Mouse (Mus musculus) thymus, adult 18-20 months (tissue): ENCODE measurements around the gene Esd.

Experiments used
- DNase-seq, 2 experiments: peaks; one replicate each; pipeline ENCODE4 v3.0.0; 2022; ENCODE audit warnings: mixed read lengths in 2 of 2

Esd gene

DNA sequence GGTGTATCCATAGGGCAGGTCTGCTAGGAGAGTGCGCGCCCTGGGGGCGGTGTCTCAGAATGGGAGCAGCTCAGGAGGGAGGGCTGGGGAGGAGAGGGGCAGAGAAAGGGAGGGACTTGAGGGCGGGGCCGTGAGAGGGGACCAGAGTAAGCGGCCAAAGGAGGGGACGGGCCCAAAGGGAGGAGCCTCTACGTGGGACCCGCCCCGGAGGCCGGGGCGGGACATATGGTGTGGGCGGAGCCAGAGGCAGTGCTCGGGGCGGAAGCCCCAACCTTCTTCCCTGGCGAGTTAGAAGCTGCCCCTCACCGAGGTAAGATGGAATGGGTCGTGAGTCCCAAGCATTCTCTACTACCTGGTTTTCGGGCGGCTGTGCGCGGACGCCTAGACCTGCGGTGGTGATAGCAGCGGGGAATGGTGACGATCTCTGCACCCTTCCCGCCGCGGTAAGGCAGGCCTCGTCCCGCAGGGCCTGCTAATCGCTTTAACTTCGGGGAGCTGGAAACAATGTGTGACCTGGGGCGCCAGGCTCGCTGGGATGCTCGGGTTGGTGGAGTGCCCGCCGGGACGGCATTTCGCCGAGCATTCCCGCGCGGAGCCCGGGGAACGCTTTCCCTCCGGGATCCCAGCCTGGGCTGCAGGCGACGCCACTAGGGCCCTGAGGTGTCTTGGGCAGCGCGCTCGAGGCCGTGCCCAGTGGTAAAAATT lies at the start of gene Esd:
Gene Esd, plus strand, starts transcription at position 219 of the 705 bp plus-strand sequence.
- peak; percentile 91 to 93 for DNase-seq

GRCm38 (mm10) chr14:74684298-74684978 lies 47.7 kb upstream of the Esd start:
- DNase-seq = no peak

DNA sequence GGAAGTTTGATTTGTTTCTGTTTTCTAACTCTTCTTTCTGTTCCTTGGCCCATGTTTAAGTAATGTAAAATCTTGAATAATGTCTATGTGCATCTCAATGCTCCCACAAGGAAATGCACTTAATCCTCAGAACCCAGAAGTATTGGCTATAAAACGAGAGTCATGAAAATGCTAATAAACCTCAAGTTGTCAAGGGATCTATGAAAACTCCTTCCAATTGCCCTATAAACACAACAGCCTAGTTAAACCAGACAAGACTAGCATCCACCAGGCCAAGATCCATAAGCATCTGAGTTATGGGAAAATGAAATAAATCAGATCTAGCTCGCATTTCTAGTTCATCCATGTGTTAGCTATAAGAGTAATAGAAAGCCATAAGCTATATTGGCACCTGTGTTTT lies 40.1 kb upstream of the Esd start:
- no peak for DNase-seq

DNA sequence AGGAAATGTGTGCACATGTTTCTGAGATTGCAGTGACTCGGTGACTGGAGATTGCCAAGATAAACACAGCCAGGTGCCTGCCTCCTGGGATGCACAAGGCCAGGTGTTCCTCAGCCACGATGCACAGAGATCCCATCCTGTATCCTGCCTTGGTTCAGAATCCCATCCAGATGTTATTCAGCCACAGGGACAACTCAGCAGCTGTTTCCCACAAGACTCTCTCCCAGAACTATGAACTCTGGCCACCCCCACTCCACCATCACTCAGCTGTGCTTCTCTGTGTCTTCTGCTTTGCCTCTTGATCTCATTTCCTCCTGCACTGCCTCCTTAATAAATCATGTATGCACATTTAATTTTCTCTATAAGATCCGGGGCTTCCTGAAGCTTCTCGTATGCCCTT lies 35.3 kb upstream of the Esd start:
- no peak for DNase-seq

DNA sequence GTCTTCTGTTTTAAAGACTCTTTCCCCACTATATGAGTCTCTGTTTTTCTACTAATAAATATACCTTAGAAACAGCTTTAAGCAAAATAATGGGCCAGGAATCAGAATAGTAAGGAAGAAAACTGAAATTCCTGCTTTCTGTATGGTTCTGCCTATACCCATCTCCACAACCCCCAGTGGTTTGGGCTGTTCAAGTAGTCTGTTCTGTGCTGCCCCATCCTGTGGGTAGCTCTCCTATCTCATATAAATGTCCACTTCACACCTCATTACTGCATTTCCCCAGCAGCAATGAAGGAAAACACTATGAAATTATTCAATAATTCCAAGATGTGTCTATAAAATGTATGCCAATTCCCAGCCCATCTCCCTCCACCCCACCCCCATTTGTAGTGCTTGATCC lies 34.7 kb upstream of the Esd start:
- no peak for DNase-seq

DNA sequence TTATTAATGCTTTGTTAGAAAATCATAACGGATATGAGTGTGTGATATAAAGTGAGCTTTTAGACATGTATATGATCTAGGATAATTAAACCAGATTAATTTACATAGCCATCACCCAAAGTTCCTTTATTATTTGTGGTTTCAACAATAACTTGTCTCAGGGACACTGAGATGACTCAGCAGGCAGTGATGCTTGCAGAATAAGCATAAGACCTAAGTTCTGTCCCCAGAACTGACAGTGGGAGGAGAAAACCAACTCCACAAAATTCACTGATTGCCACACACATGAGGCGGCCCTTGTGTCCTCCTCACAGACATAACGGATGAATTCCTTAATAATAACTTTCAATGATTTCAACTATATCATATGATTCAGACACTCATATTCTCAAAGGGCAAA lies 32.9 kb upstream of the Esd start:
- DNase-seq = no peak

DNA sequence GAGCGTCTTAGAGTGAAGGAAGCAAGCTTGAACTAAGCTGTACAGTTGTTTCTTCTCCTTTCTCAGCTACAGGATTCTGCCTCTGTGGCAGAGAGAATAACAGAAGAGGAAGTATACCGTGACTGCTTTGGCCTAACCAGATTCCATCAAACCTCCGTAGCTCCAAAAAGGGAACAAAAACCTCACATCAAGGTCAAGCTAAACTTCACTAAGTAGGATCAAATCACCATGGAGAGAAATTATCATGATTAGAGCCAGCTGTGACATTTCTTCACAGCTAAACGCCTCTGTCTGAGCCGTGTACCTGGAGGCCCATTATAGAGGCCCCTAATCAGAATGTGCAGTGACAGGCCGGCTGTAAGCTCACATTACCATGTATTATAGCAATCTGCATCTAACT lies 28.2 kb upstream of the Esd start:
- no peak for DNase-seq

GRCm38 (mm10) chr14:74709054-74709453 lies 23.0 kb upstream of the Esd start:
- DNase-seq = no peak

DNA sequence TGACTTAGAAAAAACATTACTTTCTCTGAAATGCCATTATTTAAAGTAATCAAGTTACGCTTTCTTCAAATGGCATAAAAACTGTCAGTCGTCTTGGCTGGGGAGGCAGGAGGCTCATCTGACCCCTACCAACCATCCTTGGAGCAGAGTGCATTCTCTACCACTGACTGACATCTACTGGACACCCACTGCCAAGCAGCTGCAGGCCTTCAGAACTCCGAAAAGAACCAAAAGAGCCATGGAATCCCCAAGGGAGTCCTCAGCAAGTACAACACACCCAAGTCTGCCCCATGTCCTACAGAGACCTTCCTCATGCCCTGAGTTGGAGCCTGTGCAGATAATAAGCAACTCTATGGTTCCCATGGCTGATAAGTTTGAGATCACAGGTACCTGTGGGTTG lies 8.6 kb upstream of the Esd start:
- no peak for DNase-seq

GRCm38 (mm10) chr14:74731221-74732078 lies 647 bp upstream of the Esd start:
- no peak for DNase-seq

DNA sequence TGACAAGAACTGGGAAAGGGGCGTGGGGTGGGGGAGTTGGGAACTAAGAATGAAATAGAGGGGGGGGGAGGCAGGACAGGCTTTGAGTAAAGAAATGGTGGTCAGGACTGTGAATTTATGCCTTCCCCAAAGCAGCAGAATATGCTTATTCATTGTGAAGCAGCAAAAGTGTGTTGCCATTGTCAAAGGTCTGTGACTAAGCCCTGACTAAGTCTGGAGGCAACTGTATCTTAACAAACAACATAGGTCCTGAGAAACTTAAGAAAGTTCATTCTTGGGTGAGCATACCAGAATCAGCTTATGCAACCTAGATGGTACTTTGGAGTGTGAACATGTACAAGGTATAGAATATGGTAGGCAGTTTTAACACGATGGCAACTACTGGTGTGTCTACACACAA lies 1.3 kb downstream of the Esd start:
- DNase-seq = no peak

DNA sequence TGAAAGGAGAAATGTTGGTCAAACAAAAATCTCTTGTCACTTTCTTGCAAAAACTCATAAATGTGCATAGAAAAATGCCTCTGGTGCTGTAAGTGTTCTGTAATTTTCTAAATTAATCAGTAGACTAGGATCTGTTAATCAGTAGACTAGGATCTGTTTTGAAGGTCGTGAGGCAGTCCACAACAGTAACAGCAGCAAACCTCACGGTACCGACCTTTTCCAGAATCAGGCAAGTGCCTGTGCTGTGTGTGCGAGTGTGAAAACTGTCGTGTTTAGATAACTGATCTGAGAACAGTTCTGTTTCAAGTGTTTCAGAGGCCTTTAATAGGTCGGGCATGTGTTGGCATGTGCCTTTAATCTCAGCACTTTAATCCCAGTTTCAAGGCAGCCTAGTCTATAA lies 3.4 kb downstream of the Esd start:
- DNase-seq = no peak

GRCm38 (mm10) chr14:74736850-74737249 lies 4.8 kb downstream of the Esd start:
- DNase-seq = no peak

DNA sequence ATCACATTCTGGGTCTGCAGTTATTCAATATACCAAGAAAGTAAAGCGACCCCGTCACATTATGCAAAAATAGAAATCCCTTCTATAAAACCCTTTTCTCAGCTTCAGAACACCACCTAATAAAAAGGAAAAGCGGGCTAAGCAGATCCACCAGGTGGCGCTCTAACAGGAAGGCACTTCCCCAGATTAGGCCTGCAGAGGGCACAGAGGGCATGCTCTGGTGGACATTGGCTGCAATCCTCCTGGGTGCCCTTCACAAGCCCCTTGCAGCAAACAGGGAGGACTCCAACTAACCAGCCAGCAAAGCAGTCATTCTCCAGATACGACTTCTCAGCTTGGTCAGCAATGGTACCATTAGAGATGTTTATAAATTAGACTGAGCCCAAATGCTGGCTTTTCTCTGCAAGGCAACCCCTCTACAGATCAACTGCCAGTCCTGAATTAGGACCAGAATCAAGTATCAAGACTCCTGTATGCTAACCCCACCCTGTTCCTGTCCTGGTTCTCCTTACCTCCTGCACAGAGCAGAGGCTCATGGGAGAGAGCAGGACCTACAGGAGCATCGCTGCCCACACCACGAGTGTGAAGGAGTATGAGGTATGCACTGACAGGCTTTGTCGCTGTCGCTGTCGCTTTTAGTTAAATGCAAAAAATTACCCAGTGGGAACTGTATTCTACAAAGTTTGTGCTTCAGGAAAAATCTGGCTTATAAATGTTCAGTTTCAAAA lies 32.3 kb downstream of the Esd start:
- DNase-seq = peak; percentile 34 to 48

DNA sequence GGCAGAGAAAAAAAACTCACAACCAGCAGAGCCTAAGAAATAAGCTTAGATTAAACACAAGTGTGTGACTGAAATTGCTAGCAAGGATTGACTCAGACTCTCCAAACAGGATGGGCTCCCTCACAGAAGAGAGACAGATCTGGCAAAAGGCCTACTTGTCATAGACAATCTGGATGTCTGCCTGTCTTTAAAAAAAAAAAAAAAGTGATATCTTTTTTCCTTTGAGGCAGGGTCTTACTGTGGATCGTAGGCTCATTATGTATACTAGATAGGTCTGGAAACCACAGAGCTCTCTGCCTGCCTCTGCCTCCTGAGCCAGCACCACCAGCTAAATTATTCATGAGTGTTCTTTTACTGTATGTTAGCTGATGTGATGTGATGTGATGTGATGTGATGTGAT lies 35.8 kb downstream of the Esd start:
- DNase-seq = no peak

- DNase-seq = no peak
These were observed 42.0 kb downstream of the Esd start for GRCm38 (mm10) chr14:74774046-74774619.

- no peak for DNase-seq
These were observed 52.3 kb downstream of the Esd start for GRCm38 (mm10) chr14:74784243-74784934.

GRCm38 (mm10) chr14:74787717-74788116 lies 55.6 kb downstream of the Esd start:
- no peak for DNase-seq

DNA sequence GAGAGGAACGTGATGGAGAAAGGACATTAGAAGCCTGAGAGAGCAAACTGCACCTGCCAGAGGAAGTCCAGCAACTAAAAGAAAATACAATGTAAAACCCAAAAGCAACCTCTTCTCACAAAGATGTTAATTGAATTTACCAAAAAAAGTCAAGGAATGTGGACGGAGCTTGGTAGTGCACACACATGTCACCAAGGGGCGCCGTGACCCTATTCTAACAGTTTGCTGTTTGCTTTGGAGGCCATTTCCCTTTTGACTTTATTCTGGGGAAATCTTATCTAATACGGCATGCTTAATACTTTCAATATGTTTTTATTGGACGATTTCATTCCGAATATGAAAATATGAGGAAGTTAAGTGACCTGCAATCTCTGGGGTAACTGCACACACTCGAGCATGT lies 56.7 kb downstream of the Esd start:
- no peak for DNase-seq

DNA sequence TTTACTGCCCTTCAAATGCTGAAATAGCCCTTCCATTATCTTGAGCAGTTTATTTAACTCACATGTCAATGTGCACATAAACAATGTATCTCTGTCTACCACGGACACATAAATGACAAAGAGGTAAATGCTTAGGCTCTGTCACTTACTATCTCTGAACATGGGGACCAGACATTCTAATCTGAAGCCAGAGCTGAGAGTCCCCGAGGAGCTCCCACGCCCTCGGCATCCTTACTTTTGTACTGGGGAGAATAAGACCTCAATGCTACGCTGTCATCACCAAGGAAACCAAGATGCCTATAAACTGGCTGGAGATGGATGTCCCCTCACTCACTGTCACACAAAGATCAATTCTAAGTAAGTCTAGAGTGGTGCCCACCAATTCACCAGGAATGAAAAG lies 58.4 kb downstream of the Esd start:
- no peak for DNase-seq

- no peak for DNase-seq
These were observed 60.7 kb downstream of the Esd start for GRCm38 (mm10) chr14:74792793-74793192.

DNA sequence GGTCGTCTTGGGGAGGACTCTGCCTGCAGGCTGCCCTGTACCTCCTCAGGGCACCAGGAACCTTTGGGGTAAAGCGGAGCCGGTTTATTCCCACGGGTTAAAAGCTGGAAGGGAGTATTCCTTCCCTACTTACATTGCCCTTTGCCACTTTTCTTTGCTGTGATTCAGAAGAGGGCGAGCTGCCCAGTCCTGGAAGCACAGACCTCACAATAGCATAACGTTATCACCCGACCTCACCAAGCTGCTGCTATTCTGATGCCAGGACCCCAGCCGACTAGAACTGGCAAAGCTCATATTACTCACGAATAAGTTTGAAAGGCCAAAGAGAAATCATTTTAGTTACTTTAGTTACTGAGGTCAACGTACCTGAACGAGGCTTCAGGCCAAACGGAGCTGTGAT lies 62.8 kb downstream of the Esd start:
- no peak for DNase-seq
